ENCODE assay signal across 10 mouse cellular contexts in the genomic region with DNA sequence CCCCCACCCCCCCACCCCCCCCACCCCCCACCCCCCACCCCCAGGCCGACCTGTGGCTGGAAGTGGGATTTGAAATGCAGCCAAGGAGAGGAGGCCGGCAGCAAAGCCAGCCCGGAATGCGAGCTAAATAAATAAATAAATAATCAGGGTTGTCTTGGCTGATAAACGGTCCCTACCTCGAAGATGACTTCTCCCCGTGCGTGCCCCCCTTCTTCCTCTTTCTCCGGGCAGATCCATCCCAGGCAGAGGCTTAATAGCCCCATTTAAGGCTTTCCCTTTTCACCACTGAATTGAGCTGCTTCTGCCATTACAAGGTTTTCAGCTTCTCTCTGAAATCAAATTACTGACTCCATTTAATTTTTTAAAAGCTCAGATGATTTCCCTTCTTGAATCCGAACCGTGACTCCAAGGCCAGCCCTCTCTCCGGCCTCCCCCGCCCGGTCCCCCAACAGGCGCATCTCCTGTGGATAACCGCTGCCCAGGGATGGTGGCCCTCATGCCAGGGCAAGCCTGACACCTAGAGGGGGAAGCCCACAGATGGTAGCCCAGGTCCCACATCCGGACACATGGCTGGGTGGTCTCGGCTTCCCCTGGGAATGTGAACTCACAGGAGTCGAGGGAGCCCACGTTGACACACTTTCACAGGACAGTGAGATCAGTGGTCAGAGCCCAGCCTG. TPM values are rescaled to one million over a fixed set of nuclear protein-coding genes. Genes with fewer than 3 reads are reported as not detected.
DNase-seq lines count a peak whose midpoint lies in the region; ATAC-seq and TF ChIP-seq lines count a peak whose summit lies in the region.
"Had no signal": no experiment of that assay in that cellular context is flagged by ENCODE, and none has a peak within 500 bp of the region (broad histone marks: within the 10 kb centered on the region; RNA-seq: fewer than 3 reads in every experiment).

No protein-coding gene starts in this region.

- peaks cover 11% of the 10 kb centered on the region for H3K4me1 ChIP-seq in intestine, embryonic 14.5 days (replicated peaks; ENCODE audit: control insufficient read depth, insufficient read depth, low read length)
- peaks cover 36% of the 10 kb centered on the region for H3K4me1 ChIP-seq in intestine, embryonic 15.5 days (replicated peaks)
- peaks cover 28% of the 10 kb centered on the region for H3K4me1 ChIP-seq in embryonic facial prominence, embryonic 13.5 days

- 41% methylated on average over 19 of the region's 20 CpGs for WGBS in intestine, embryonic 14.5 days
- 41% methylated on average over 20 of the region's 20 CpGs for WGBS in intestine, embryonic 15.5 days
- WGBS in embryonic facial prominence, embryonic 13.5 days: 32% methylated on average over 20 of the region's 20 CpGs

- H3K9me3 ChIP-seq in intestine, embryonic 14.5 days (ENCODE audit: control insufficient read depth, low read length): no peaks in the 10 kb centered on the region
- no peaks in the 10 kb centered on the region for H3K9me3 ChIP-seq in intestine, embryonic 15.5 days
- H3K9me3 ChIP-seq in embryonic facial prominence, embryonic 13.5 days: no peaks in the 10 kb centered on the region

- DNase-seq in intestine, embryonic 14.5 days (ENCODE audit: low spot score): peak; percentile 66
- DNase-seq in MEL-GATA-1-ER (ENCODE audit: extremely low read depth, low read depth): peak; percentile 46
- peak; percentile 65 for DNase-seq in kidney, postnatal 10 days
- DNase-seq in frontal cortex, adult 2 months (ENCODE audit: extremely low spot score in 1 of 2, low spot score in 1 of 2): no peak
- DNase-seq in left cerebral cortex, postnatal 10 days (ENCODE audit: extremely low spot score in 1 of 2, low spot score in 2 of 2): no peak
- DNase-seq in left cerebral cortex, adult 2 months (ENCODE audit: extremely low spot score in 1 of 2, low spot score in 2 of 2): no peak
- DNase-seq: cerebellum, adult 11 months had no signal

- intact Hi-C loops in left cerebral cortex, postnatal 10 days (cut with DNase I): no loop called here
- intact Hi-C loops in left cerebral cortex, adult 2 months (cut with DNase I): no loop called here

- 0 out of 2 replicates have a peak overlapping the region, but pooled peaks have one; percentile 8 for H3K4me2 ChIP-seq in intestine, embryonic 14.5 days (ENCODE audit: low read length)
- no peak overlapping the region; the same call in 1 of the 2 replicates for H3K4me2 ChIP-seq in intestine, embryonic 15.5 days (replicated peaks)
- peak overlapping the region; percentile 9; the same call in 1 of the 2 replicates for H3K4me2 ChIP-seq in embryonic facial prominence, embryonic 13.5 days

- ATAC-seq in intestine, embryonic 14.5 days (replicated peaks; ENCODE audit: low FRiP score, low TSS enrichment, low read depth): 0 out of 2 replicates have a peak, but pooled peaks have one; percentile 4
- ATAC-seq in intestine, embryonic 15.5 days: no peak
- 0 out of 2 replicates have a peak, but pooled peaks have one; percentile 18 for ATAC-seq in embryonic facial prominence, embryonic 13.5 days (ENCODE audit: insufficient number of reproducible peaks, insufficient read depth, low FRiP score, low TSS enrichment, low read depth)

- no peaks in the 10 kb centered on the region for H3K36me3 ChIP-seq in intestine, embryonic 14.5 days (ENCODE audit: control insufficient read depth, insufficient read depth, low read length)
- no peaks in the 10 kb centered on the region for H3K36me3 ChIP-seq in intestine, embryonic 15.5 days
- H3K36me3 ChIP-seq in embryonic facial prominence, embryonic 13.5 days: no peaks in the 10 kb centered on the region

- no peak overlapping the region for H3K4me3 ChIP-seq in intestine, embryonic 14.5 days (ENCODE audit: low read depth, low read length)
- H3K4me3 ChIP-seq in intestine, embryonic 15.5 days (replicated peaks): no peak overlapping the region
- H3K4me3 ChIP-seq in embryonic facial prominence, embryonic 13.5 days: no peak overlapping the region
- H3K4me3 ChIP-seq in left cerebral cortex, adult 2 months: no peak overlapping the region

- H3K9ac ChIP-seq in intestine, embryonic 14.5 days (ENCODE audit: low read length): no peak overlapping the region
- no peak overlapping the region for H3K9ac ChIP-seq in intestine, embryonic 15.5 days
- H3K9ac ChIP-seq in embryonic facial prominence, embryonic 13.5 days: no peak overlapping the region

- no peak for TF ChIP-seq CTCF in left cerebral cortex, adult 2 months (IDR thresholded peaks at IDR 0.05)

- no peak overlapping the region for H3K27ac ChIP-seq in intestine, embryonic 14.5 days (ENCODE audit: low read depth)
- no peak overlapping the region for H3K27ac ChIP-seq in intestine, embryonic 15.5 days
- H3K27ac ChIP-seq in embryonic facial prominence, embryonic 13.5 days: no peak overlapping the region
- H3K27ac ChIP-seq in left cerebral cortex, adult 2 months: no peak overlapping the region

- H3K27me3 ChIP-seq in intestine, embryonic 14.5 days (replicated peaks; ENCODE audit: control insufficient read depth, insufficient read depth, low read length): no peaks in the 10 kb centered on the region
- H3K27me3 ChIP-seq in intestine, embryonic 15.5 days (replicated peaks): no peaks in the 10 kb centered on the region
- peaks cover 13% of the 10 kb centered on the region; the same call in 1 of the 2 replicates for H3K27me3 ChIP-seq in embryonic facial prominence, embryonic 13.5 days

RNA-seq across cellular contexts. Expression of gene Gm572, which starts 34.0 kb away (rescaled TPM):
- polyA plus RNA-seq in intestine, embryonic 14.5 days (2014; fragmentation: Nextera tagmentation; extraction: Ambion mirVana): not detected in 2 replicates
- polyA plus RNA-seq in intestine, embryonic 15.5 days (2015; fragmentation: Nextera tagmentation; extraction: Ambion mirVana): not detected in 2 replicates
- not detected in 2 replicates for polyA plus RNA-seq in embryonic facial prominence, embryonic 13.5 days (2015; fragmentation: Nextera tagmentation; extraction: Ambion mirVana)
- not detected in 2 replicates for polyA plus RNA-seq in frontal cortex, adult 2 months (2012; rRNA removed)
- not detected for total RNA-seq in left cerebral cortex, postnatal 10 days (2021)
- total RNA-seq in left cerebral cortex, adult 2 months (2021): not detected
- total RNA-seq: layer of hippocampus, adult 8-10 months had no signal

RNA-seq across cellular contexts. Expression of gene Tardbp, which starts 50.3 kb away (rescaled TPM):
- 137 and 153 TPM in 2 replicates for polyA plus RNA-seq in intestine, embryonic 14.5 days (2014; fragmentation: Nextera tagmentation; extraction: Ambion mirVana)
- polyA plus RNA-seq in intestine, embryonic 15.5 days (2015; fragmentation: Nextera tagmentation; extraction: Ambion mirVana): 272 and 318 TPM in 2 replicates
- polyA plus RNA-seq in embryonic facial prominence, embryonic 13.5 days (2015; fragmentation: Nextera tagmentation; extraction: Ambion mirVana): 371 and 401 TPM in 2 replicates
- 286 and 304 TPM in 2 replicates for polyA plus RNA-seq in frontal cortex, adult 2 months (2012; rRNA removed)
- total RNA-seq in left cerebral cortex, postnatal 10 days (2021): 100 to 1,000 TPM; 190 TPM
- 100 to 1,000 TPM; 198 to 208 TPM for total RNA-seq in left cerebral cortex, adult 2 months (2021)

Comparison
In these comparisons a context has a peak if more than half of its experiments do, and no peak if none do; other contexts are left out.
1. DNase-seq: peak in intestine, embryonic 14.5 days (single experiment), MEL-GATA-1-ER (single experiment) and kidney, postnatal 10 days (single experiment); none in frontal cortex, adult 2 months (0 of 2), left cerebral cortex, postnatal 10 days (0 of 2) and left cerebral cortex, adult 2 months (0 of 2).